In genomic region chr4:40971744-40972143, GRCm38 (mm10) we compare ENCODE assay signal across 9 mouse cellular contexts. TPM values are rescaled to one million over a fixed set of nuclear protein-coding genes. Genes with fewer than 3 reads are reported as not detected.
A peak's percentile ranks its signal among the peaks of the same experiment; 100 is the strongest.
DNase-seq lines count a peak whose midpoint lies in the region; ATAC-seq and TF ChIP-seq lines count a peak whose summit lies in the region.
"Had no signal": no experiment of that assay in that cellular context is flagged by ENCODE, and none has a peak within 500 bp of the region (broad histone marks: within the 10 kb centered on the region; RNA-seq: fewer than 3 reads in every experiment).

No protein-coding gene starts in this region.

- H3K9me3 ChIP-seq in forebrain, embryonic 13.5 days (replicated peaks), result no peaks in the 10 kb centered on the region
- H3K9me3 ChIP-seq in kidney, embryonic 14.5 days (ENCODE audit: control insufficient read depth, low read length), result no peaks in the 10 kb centered on the region

- peak overlapping the region; percentile 61 for H3K4me3 ChIP-seq in bone marrow, adult 2 months (replicated peaks; ENCODE audit: control insufficient read depth, low read depth, low read length)
- peak overlapping the region; percentile 97 for H3K4me3 ChIP-seq in forebrain, embryonic 13.5 days
- peak overlapping the region; percentile 99 for H3K4me3 ChIP-seq in kidney, embryonic 14.5 days (ENCODE audit: low read length)
- H3K4me3 ChIP-seq in small intestine, adult 2 months (ENCODE audit: low read depth, low read length), result peak overlapping the region; percentile 73

- peaks cover 23% of the 10 kb centered on the region for H3K36me3 ChIP-seq in forebrain, embryonic 13.5 days (ENCODE audit: poor library complexity, severe bottlenecking)
- H3K36me3 ChIP-seq in kidney, embryonic 14.5 days (ENCODE audit: control insufficient read depth, insufficient read depth, low read length), result peaks cover 17% of the 10 kb centered on the region
- H3K36me3 ChIP-seq in small intestine, adult 2 months (ENCODE audit: control insufficient read depth, insufficient read depth, low read length), result peaks cover 8% of the 10 kb centered on the region

- no peak for TF ChIP-seq POLR2A in bone marrow, adult 2 months (IDR thresholded peaks at IDR 0.05; ENCODE audit: borderline replicate concordance, control insufficient read depth, low read depth, low read length)
- no peak for TF ChIP-seq POLR2A in small intestine, adult 2 months (IDR thresholded peaks at IDR 0.05; ENCODE audit: low read depth, low read length)

- 23% methylated on average over 13 of the region's 13 CpGs for WGBS in bone marrow, adult 2 months
- WGBS in forebrain, embryonic 13.5 days, result 25% methylated on average over 13 of the region's 13 CpGs
- 28% methylated on average over 13 of the region's 13 CpGs for WGBS in kidney, embryonic 14.5 days
- WGBS in small intestine, adult 2 months, result 22% methylated on average over 13 of the region's 13 CpGs

- H3K27ac ChIP-seq in bone marrow, adult 2 months (ENCODE audit: control insufficient read depth, insufficient read depth, low read depth, low read length, poor library complexity), result no peak overlapping the region; the same call in 1 of the 2 replicates
- H3K27ac ChIP-seq in forebrain, embryonic 13.5 days, result no peak overlapping the region
- H3K27ac ChIP-seq in kidney, embryonic 14.5 days (ENCODE audit: low read depth, low read length), result peak overlapping the region; percentile 92; the same call in 1 of the 2 replicates
- H3K27ac ChIP-seq in small intestine, adult 2 months (ENCODE audit: insufficient read depth, low read depth, low read length), result no peak overlapping the region

- H3K9ac ChIP-seq in forebrain, embryonic 13.5 days, result peak overlapping the region; percentile 86
- H3K9ac ChIP-seq in kidney, embryonic 14.5 days (ENCODE audit: low read depth, low read length), result peak overlapping the region; percentile 89

- no peaks in the 10 kb centered on the region; the same call in 1 of the 2 replicates for H3K4me1 ChIP-seq in bone marrow, adult 2 months (ENCODE audit: control insufficient read depth, insufficient read depth, low read length)
- peaks cover 21% of the 10 kb centered on the region for H3K4me1 ChIP-seq in forebrain, embryonic 13.5 days
- peaks cover 11% of the 10 kb centered on the region; the same call in 1 of the 2 replicates for H3K4me1 ChIP-seq in kidney, embryonic 14.5 days (ENCODE audit: control insufficient read depth, insufficient read depth, low read length)
- H3K4me1 ChIP-seq in small intestine, adult 2 months (ENCODE audit: control insufficient read depth, insufficient read depth, insufficient read length, low read length), result peaks cover 4% of the 10 kb centered on the region

- ATAC-seq in forebrain, embryonic 13.5 days, result no peak
- no peak for ATAC-seq in kidney, embryonic 14.5 days (ENCODE audit: low FRiP score, low TSS enrichment)
- no peak for ATAC-seq in inflammation-experienced regulatory T-cells, adult 6 months

- intact Hi-C loops in left cerebral cortex, postnatal 14 days (cut with DNase I), result no loop called here

- peak; percentile 79 for TF ChIP-seq CTCF in bone marrow, adult 2 months (IDR thresholded peaks at IDR 0.05; ENCODE audit: control insufficient read depth, insufficient read depth, low read length)
- TF ChIP-seq CTCF in small intestine, adult 2 months (IDR thresholded peaks at IDR 0.05; ENCODE audit: extremely low read depth, insufficient read length, insufficient replicate concordance, low read depth, low read length), result peak; percentile 62; the same call in 1 of the 2 replicates

- peak overlapping the region; percentile 84 for H3K4me2 ChIP-seq in forebrain, embryonic 13.5 days
- peak overlapping the region; percentile 70 for H3K4me2 ChIP-seq in kidney, embryonic 14.5 days (replicated peaks; ENCODE audit: low read depth, low read length)

- no peaks in the 10 kb centered on the region for H3K27me3 ChIP-seq in forebrain, embryonic 13.5 days
- no peaks in the 10 kb centered on the region for H3K27me3 ChIP-seq in kidney, embryonic 14.5 days (ENCODE audit: control insufficient read depth, insufficient read depth, low read length)
- H3K27me3 ChIP-seq in small intestine, adult 2 months (ENCODE audit: control insufficient read depth, insufficient read depth, low read length), result no peaks in the 10 kb centered on the region

- DNase-seq in left cerebral cortex, postnatal 14 days (ENCODE audit: low spot score in 2 of 2), result peak; percentile 29 to 58
- DNase-seq in left cerebral cortex, adult 8-10 months (ENCODE audit: low spot score in 2 of 2), result no peak
- DNase-seq in lung, postnatal 25 days (ENCODE audit: low spot score), result peak; percentile 24

RNA-seq across cellular contexts. Expression of gene Nfx1, which starts 1.0 kb away (rescaled TPM):
- 10 to 100 TPM; 59.1 to 62.0 TPM for total RNA-seq in left cerebral cortex, postnatal 14 days (2021)
- total RNA-seq in left cerebral cortex, adult 8-10 months (2022), result 10 to 100 TPM; 77.9 to 83.4 (median 80.2) TPM
- polyA plus RNA-seq in bone marrow, adult 2 months (2011; ENCODE audit: insufficient read depth, insufficient read length, low replicate concordance, missing spikeins), result 37.5 and 46.1 TPM in 2 replicates
- polyA plus RNA-seq in forebrain, embryonic 13.5 days (2015; fragmentation: Nextera tagmentation; extraction: Ambion mirVana), result 96.9 and 106 TPM in 2 replicates
- polyA plus RNA-seq in kidney, embryonic 14.5 days (2014; fragmentation: Nextera tagmentation; extraction: Ambion mirVana), result 58.6 and 103 TPM in 2 replicates
- polyA plus RNA-seq in small intestine, adult 2 months (2012; rRNA removed), result 6.1 and 11.1 TPM in 2 replicates
- polyA plus RNA-seq in inflammation-experienced regulatory T-cells, adult 6 months (2017; shearing (Covaris generic)), result 100 to 1,000 TPM in 2 of 3 experiments, 10 to 100 TPM in 1; 76.3 to 164 (median 120) TPM

RNA-seq across cellular contexts. Expression of gene Chmp5, which starts 23.5 kb away (rescaled TPM):
- 10 to 100 TPM; 71.4 to 73.1 TPM for total RNA-seq in left cerebral cortex, postnatal 14 days (2021)
- 10 to 100 TPM; 73.9 to 90.3 (median 79.7) TPM for total RNA-seq in left cerebral cortex, adult 8-10 months (2022)
- 28.2 and 49.0 TPM in 2 replicates for polyA plus RNA-seq in bone marrow, adult 2 months (2011; ENCODE audit: insufficient read depth, insufficient read length, low replicate concordance, missing spikeins)
- polyA plus RNA-seq in forebrain, embryonic 13.5 days (2015; fragmentation: Nextera tagmentation; extraction: Ambion mirVana), result 169 and 179 TPM in 2 replicates
- polyA plus RNA-seq in kidney, embryonic 14.5 days (2014; fragmentation: Nextera tagmentation; extraction: Ambion mirVana), result 113 and 137 TPM in 2 replicates
- 2.4 and 5.5 TPM in 2 replicates for polyA plus RNA-seq in small intestine, adult 2 months (2012; rRNA removed)
- 100 to 1,000 TPM; 103 to 141 (median 119) TPM for polyA plus RNA-seq in inflammation-experienced regulatory T-cells, adult 6 months (2017; shearing (Covaris generic))

RNA-seq across cellular contexts. Expression of gene Bag1, which starts 23.6 kb away (rescaled TPM):
- total RNA-seq in left cerebral cortex, postnatal 14 days (2021), result 100 to 1,000 TPM; 160 to 164 TPM
- total RNA-seq in left cerebral cortex, adult 8-10 months (2022), result 100 to 1,000 TPM; 176 to 192 (median 181) TPM
- polyA plus RNA-seq in bone marrow, adult 2 months (2011; ENCODE audit: insufficient read depth, insufficient read length, low replicate concordance, missing spikeins), result 144 and 216 TPM in 2 replicates
- polyA plus RNA-seq in forebrain, embryonic 13.5 days (2015; fragmentation: Nextera tagmentation; extraction: Ambion mirVana), result 185 and 207 TPM in 2 replicates
- polyA plus RNA-seq in kidney, embryonic 14.5 days (2014; fragmentation: Nextera tagmentation; extraction: Ambion mirVana), result 235 and 248 TPM in 2 replicates
- polyA plus RNA-seq in small intestine, adult 2 months (2012; rRNA removed), result 163 and 200 TPM in 2 replicates
- polyA plus RNA-seq in inflammation-experienced regulatory T-cells, adult 6 months (2017; shearing (Covaris generic)), result 10 to 100 TPM; 10.0 to 16.1 (median 14.4) TPM

RNA-seq across cellular contexts. Expression of gene Spink4, which starts 51.9 kb away (rescaled TPM):
- total RNA-seq in left cerebral cortex, postnatal 14 days (2021), result not detected
- total RNA-seq in left cerebral cortex, adult 8-10 months (2022), result not detected
- polyA plus RNA-seq in bone marrow, adult 2 months (2011; ENCODE audit: insufficient read depth, insufficient read length, low replicate concordance, missing spikeins), result not detected in 2 replicates
- not detected in 2 replicates for polyA plus RNA-seq in forebrain, embryonic 13.5 days (2015; fragmentation: Nextera tagmentation; extraction: Ambion mirVana)
- not detected in 2 replicates for polyA plus RNA-seq in kidney, embryonic 14.5 days (2014; fragmentation: Nextera tagmentation; extraction: Ambion mirVana)
- polyA plus RNA-seq in small intestine, adult 2 months (2012; rRNA removed), result 3,894 and 7,223 TPM in 2 replicates
- not detected for polyA plus RNA-seq in inflammation-experienced regulatory T-cells, adult 6 months (2017; shearing (Covaris generic))
- total RNA-seq: heart, postnatal 36 days had no signal

Comparison
In these comparisons a context has a peak if more than half of its experiments do, and no peak if none do; other contexts are left out.
1. DNase-seq: peak in left cerebral cortex, postnatal 14 days (2 of 2) and lung, postnatal 25 days (single experiment); none in left cerebral cortex, adult 8-10 months (0 of 2).
2. Peak in every context shown above with its lines, with median percentiles within 50 percentile points of each other: H3K4me3 ChIP-seq.